12 mouse cellular contexts compared by ENCODE assay signal in genomic region chr1:152468443-152468842, GRCm38 (mm10).
DNase-seq lines count a peak whose midpoint lies in the region; ATAC-seq and TF ChIP-seq lines count a peak whose summit lies in the region.
"Had no signal": no experiment of that assay in that cellular context is flagged by ENCODE, and none has a peak within 500 bp of the region (broad histone marks: within the 10 kb centered on the region; RNA-seq: fewer than 3 reads in every experiment).

No protein-coding gene starts in this region.

- H3K4me1 ChIP-seq in heart, embryonic 13.5 days, result peaks cover 11% of the 10 kb centered on the region
- H3K4me1 ChIP-seq in heart, embryonic 11.5 days (ENCODE audit: control insufficient read depth, insufficient read depth, low read length), result 0 out of 2 replicates have a peak, but pooled peaks cover 2% of the 10 kb centered on the region

- peak; percentile 49 for DNase-seq in right cerebral cortex, adult 18-20 months
- no peak for DNase-seq in right cerebral cortex, postnatal 25 days
- DNase-seq in left cerebral cortex, adult 2 months (ENCODE audit: extremely low spot score in 1 of 2, low spot score in 2 of 2), result peak; percentile 15 to 17
- peak; percentile 68 for DNase-seq in telencephalon, adult 2 months (ENCODE audit: low read depth, low spot score)
- no peak for DNase-seq in ovary, postnatal 10 days (ENCODE audit: low spot score)
- DNase-seq in B cell, adult 2 months, result no peak
- DNase-seq: gastrocnemius, postnatal 14 days; lung, postnatal 4 days; thymus, adult 2 months had no signal

- peak overlapping the region; percentile 11; the same call in 1 of the 2 replicates for H3K4me2 ChIP-seq in heart, embryonic 13.5 days
- no peak overlapping the region for H3K4me2 ChIP-seq in heart, embryonic 11.5 days
- H3K4me2 ChIP-seq: liver, embryonic 11.5 days had no signal

- WGBS in heart, embryonic 13.5 days, result 53% methylated on average over 9 of the region's 9 CpGs
- 81% methylated on average over 9 of the region's 9 CpGs for WGBS in heart, embryonic 11.5 days (ENCODE audit: insufficient replicate concordance)

- H3K9me3 ChIP-seq in heart, embryonic 13.5 days, result no peaks in the 10 kb centered on the region
- no peaks in the 10 kb centered on the region for H3K9me3 ChIP-seq in heart, embryonic 11.5 days (replicated peaks; ENCODE audit: control insufficient read depth, low read length)

- H3K27me3 ChIP-seq in heart, embryonic 13.5 days (replicated peaks), result no peaks in the 10 kb centered on the region
- no peaks in the 10 kb centered on the region for H3K27me3 ChIP-seq in heart, embryonic 11.5 days (ENCODE audit: control insufficient read depth, insufficient read depth, low read length)

- no peak for ATAC-seq in heart, embryonic 13.5 days (ENCODE audit: extremely low read depth, insufficient number of reproducible peaks, low FRiP score, low TSS enrichment)
- ATAC-seq in heart, embryonic 11.5 days (replicated peaks; ENCODE audit: insufficient number of reproducible peaks, low FRiP score, low TSS enrichment), result no peak

- H3K36me3 ChIP-seq in heart, embryonic 13.5 days, result no peaks in the 10 kb centered on the region
- no peaks in the 10 kb centered on the region for H3K36me3 ChIP-seq in heart, embryonic 11.5 days (ENCODE audit: control insufficient read depth, insufficient read depth, low read length)

- intact Hi-C loops in left cerebral cortex, adult 2 months (cut with DNase I), result no loop called here

- H3K27ac ChIP-seq in heart, embryonic 13.5 days (replicated peaks), result no peak overlapping the region
- H3K27ac ChIP-seq in heart, embryonic 11.5 days (ENCODE audit: low read depth, low read length), result no peak overlapping the region
- H3K27ac ChIP-seq in left cerebral cortex, adult 2 months, result no peak overlapping the region

- no peak overlapping the region for H3K4me3 ChIP-seq in heart, embryonic 13.5 days
- no peak overlapping the region for H3K4me3 ChIP-seq in heart, embryonic 11.5 days (ENCODE audit: low read depth, low read length)
- no peak overlapping the region for H3K4me3 ChIP-seq in left cerebral cortex, adult 2 months

- no peak overlapping the region for H3K9ac ChIP-seq in heart, embryonic 13.5 days
- H3K9ac ChIP-seq in heart, embryonic 11.5 days (ENCODE audit: low read depth, low read length), result no peak overlapping the region

- TF ChIP-seq CTCF in left cerebral cortex, adult 2 months (IDR thresholded peaks at IDR 0.05), result no peak

Comparison
In these comparisons a context has a peak if more than half of its experiments do, and no peak if none do; other contexts are left out.
1. DNase-seq: peak in right cerebral cortex, adult 18-20 months (single experiment), left cerebral cortex, adult 2 months (2 of 2) and telencephalon, adult 2 months (single experiment); none in right cerebral cortex, postnatal 25 days (single experiment), ovary, postnatal 10 days (single experiment) and B cell, adult 2 months (0 of 2).